Mouse (Mus musculus): ENCODE measurements around the gene Arsg. TPM values are rescaled to one million over a fixed set of nuclear protein-coding genes. Genes with fewer than 3 reads are reported as not detected.
A peak's percentile ranks its signal among the peaks of the same experiment; 100 is the strongest.

The Arsg gene
- total RNA-seq, 2 experiments from 2014 or later, result 1.4 to 1.5 TPM

DNA sequence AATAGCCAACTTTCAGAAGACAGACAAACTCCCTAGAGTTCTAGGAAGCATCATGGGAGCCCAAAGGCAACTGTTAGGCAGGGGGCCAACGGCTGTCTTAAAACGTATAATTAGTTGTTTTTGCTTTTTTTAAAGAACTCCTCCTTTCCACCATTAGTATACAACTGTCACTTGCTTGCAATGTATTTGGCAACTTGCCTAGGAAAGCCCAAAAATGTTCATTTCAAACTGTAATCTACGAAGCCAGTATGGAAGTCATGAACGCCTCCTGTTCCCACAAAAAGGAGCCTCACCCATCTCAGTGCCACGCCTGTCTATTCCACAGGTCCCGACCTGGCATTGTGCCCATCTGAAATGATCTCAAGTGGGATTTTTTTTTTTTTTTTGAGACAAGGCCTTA lies 102.7 kb downstream of the Arsg start:
- no peak for ATAC-seq (replicated peaks; ENCODE audit: poor library complexity, severe bottlenecking)

DNA sequence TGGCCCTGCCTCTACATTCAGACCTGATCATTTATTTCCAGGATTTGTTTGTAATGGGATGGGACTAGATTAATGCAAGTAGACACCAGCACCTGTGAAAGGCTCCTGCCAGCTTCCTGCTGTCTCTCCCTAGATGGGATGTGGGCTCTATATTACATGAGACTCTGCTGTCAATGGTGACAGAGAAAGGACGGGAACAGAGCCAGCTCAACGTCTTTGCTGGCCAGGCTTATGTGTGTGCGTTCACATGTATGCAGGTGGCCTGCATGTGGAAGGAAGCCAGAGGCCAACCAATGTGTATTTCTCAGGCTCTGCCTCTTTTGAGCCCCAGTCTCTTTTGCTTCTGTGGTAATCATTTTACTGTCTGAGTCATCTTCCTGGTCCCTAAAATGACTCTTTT lies 105.4 kb downstream of the Arsg start:
- no peak for ATAC-seq (replicated peaks; ENCODE audit: poor library complexity, severe bottlenecking)

DNA sequence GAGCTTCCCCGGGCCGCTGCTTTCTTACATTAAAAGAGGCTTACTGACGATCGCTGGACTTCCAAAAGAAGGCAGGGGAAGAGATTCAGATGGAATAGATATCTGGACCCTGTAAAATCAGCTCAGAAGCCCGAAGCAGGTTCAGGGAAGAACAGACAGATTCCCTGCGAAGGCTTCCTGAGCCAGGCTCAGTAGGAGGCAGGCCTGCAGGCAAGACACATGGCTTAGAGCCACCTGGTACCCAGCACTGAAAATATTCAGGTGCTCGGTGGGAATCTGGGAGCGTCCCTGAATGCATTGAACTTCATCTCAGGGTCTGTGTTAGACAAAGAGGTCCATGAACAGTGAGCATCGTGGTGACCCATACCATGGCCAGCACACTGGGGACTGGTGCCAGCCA lies 106.8 kb downstream of the Arsg start:
- no peak for ATAC-seq (replicated peaks; ENCODE audit: poor library complexity, severe bottlenecking)

DNA sequence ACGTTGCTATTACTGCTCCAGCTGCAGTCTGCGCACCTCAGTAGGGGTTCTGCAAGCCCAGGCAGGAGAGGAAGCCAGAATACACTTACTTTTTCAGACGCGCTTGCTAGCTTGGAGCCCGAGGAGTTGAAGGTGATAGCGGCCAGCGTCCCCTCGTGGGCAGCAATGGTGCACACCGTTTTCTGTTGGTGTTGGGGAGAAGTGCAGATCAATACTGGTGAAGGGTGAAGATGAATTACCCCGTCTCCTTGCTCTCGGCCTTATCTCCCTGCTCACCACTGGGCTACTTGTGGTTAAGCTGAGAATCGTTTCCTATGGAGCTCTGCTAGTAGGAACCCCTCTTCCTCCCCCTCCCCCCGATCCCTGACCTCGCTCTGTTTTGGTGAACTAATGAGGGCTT lies 110.8 kb downstream of the Arsg start:
- no peak for ATAC-seq (replicated peaks; ENCODE audit: poor library complexity, severe bottlenecking)

DNA sequence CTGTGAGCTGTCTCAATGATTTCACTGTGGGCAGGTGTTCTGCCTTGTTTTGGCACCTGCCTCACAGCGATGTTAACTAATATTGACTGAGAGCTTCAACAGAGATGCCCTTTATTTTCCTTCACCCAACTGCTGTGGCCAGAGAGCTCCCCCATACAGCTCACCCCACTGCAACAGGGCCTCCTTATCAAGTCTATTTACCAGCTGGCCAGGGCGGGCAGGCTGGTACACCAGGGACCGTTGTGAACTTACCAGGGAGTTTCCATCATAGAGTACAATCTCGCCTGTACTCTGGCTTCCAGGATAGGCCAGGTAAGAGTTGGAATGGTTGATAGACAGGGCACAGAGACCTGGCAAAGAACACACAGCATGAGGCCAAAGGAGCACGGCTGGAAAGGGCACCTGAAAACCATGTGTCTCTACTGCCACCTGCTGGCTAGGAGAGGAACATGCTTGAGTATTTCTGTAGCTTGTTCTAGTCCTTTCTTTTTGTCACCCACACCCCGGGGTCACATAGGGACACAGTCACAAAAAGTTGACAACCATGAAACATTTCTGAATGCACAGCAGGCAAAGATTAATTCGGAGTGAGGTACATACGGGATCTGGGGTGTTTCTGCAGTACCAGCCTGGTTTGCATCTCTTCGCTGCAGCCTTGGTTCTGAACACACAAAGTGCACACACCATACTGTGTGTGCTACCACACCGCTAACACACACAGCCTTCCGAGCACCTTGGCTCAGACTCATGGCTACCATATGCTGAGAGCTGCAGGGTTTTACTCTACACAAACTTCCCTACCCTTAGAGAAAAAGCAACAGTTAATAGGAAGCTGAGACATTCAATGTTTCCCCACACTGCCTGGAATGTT lies 111.9 kb downstream of the Arsg start:
- ATAC-seq (replicated peaks; ENCODE audit: poor library complexity, severe bottlenecking), result peak; percentile 85

DNA sequence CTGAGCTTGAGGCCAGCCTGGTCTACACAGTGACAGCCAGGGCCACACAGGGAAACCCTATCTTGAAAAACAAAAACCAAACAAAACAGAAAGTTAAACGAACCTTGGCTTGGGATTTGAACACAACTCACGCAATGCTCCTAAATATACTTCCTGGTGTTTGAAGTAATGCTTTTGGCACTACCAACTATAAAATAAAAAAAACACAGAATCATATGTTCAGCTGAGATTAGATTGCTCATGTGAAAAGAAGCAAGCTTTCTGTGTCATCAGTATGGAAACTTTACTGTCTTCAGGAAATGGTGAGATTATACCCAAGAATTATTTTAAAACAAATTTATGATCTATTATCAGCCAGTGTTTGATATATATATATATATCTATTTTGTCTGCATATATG lies 113.2 kb downstream of the Arsg start:
- ATAC-seq (replicated peaks; ENCODE audit: poor library complexity, severe bottlenecking), result no peak

DNA sequence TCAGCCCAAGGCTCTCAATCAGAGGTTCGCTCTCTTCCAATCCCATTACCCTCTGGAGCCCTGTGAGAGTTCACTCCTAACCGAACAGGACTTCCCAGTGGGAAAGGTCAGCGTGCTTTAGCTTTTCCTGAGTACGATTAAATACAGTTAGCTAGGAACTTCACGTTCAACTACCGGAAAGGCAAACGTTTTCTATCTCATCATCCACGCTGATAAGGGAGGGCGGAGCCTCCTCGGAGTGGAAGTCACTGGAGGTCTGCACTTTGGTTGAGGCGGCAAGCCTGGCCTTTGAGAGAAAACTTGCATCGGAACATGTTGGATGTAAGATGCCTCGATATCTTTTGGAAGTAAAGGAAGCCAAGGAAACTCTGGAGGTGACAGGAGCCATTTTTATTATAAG lies 113.8 kb downstream of the Arsg start:
- no peak for ATAC-seq (replicated peaks; ENCODE audit: poor library complexity, severe bottlenecking)

DNA sequence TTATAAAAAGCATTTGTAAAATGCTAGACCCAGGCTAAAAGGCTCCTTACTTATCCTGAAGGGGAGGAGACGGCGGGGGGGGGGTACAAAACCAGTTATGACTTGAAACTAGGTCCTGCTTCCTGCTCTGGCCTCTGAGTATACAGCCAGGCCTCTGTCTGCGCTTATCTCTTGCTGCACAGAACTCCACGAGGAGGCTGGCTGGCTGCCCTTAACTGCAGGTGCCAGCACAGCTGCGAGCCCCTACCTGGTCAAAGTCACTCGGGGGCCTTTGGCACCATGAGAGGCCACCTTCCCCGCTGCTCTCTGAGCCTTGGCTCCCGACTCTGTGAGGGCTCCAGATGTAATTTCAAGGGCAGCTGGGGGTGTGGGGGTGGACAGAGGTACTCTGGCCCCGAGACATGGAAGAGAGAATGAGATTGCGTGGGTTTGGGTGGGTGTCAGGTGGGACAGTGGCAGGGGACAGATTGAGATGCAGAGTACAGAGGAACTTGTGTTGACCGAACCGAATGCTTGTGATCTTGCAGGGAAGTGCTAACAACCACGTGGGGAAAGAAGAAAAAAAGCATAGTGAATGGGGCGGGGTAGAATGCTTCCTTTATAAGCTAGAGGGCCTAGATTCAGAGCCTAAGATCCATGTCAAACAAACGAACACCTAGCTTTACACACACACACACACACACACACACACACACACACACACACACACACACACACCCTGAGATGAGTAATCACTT lies 114.6 kb downstream of the Arsg start:
- peak; percentile 32 for ATAC-seq (replicated peaks; ENCODE audit: poor library complexity, severe bottlenecking)

DNA sequence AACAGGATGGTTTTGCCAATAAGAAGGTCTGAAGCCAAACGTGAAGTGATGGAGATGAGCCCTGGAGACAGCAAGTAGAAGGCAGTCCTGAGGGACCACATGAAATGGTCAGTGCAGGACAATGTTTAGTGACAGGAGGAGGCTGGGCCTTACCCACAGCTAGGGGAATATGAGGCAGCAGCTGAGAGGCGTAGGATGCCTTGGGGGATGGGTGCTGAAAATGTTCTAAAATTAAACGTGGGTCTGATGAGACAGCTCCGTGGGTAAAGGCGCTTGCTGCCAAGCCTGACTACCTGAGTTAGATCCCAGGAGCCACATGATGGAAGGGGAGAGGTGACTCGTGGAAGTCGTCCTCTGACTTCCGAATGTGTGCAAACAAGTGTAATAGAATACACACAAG lies 116.8 kb downstream of the Arsg start:
- no peak for ATAC-seq (replicated peaks; ENCODE audit: poor library complexity, severe bottlenecking)

DNA sequence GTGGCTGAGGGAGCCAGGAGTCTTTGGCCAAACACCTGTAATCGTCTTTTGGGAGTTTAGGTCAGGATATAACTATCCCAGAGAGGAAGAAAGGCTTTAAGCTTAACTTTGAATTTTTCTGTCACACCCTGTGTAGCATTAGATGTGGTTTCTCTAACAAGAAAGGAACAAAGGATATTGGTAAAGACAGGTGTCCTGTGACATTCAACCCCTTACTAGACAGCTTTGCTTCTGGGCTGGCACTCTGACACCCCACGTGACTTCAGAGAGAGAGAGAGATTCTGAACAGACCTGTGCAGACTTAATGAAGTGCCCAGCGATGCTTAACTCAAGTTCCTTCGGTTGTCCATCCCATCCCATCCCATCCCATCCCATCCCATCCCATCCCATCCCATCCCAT lies 118.3 kb downstream of the Arsg start:
- ATAC-seq (replicated peaks; ENCODE audit: poor library complexity, severe bottlenecking), result no peak

DNA sequence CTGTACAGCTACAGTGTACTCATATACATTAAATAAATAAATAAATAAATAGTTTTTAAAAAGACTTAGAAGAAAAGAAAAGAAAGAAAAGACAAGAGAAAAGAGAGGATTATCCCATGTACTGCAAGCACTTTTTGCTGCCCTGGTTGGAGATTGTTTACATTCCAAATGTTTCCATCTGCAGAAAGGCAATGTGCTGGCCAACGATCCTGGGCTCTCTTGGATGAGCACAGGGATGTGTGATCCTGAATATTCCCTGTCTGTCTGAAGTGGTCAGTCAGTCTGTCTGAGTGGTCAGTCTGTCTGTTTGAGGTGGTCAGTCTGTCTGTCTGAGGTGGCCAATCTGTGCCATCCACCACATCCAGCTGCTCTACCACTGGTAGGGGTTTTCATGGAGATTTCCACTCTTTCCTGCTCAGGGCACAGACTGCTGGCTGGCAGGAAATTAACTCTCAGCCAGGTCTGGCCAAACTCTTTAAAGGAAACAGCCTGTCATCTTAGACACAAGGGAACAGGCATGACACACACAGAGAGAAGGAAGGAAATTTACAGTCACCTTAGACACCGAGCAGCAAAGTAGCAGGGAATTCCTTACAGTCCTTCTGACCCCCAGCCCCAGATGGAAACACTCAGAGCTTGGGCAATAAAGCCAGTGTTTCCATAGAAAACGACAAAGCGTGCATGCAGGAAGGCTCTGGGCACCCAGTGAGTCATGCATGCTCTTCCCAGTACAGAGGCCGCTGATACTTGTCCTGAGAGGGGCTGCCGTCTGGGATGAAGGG lies 120.2 kb downstream of the Arsg start:
- ATAC-seq (replicated peaks; ENCODE audit: poor library complexity, severe bottlenecking), result no peak

DNA sequence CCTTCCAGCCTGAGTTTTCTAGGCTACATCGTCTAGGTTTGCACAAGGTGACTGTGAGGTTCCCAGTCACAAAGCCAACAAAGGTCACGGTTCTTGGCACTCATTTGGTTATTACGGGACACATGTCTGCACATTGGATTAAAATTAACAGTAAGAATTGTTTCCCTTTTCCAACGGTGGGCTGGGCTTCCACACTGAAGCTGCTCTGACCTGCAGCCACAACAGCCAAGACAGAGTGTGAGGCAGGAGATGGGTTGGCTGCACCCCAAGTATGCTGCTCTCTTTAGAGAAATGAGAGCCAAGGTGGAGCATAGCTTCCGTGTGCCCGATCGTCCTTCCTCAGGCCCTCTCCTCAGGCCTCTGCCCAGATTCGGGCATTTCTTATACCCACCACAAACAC lies 121.6 kb downstream of the Arsg start:
- ATAC-seq (replicated peaks; ENCODE audit: poor library complexity, severe bottlenecking), result no peak

DNA sequence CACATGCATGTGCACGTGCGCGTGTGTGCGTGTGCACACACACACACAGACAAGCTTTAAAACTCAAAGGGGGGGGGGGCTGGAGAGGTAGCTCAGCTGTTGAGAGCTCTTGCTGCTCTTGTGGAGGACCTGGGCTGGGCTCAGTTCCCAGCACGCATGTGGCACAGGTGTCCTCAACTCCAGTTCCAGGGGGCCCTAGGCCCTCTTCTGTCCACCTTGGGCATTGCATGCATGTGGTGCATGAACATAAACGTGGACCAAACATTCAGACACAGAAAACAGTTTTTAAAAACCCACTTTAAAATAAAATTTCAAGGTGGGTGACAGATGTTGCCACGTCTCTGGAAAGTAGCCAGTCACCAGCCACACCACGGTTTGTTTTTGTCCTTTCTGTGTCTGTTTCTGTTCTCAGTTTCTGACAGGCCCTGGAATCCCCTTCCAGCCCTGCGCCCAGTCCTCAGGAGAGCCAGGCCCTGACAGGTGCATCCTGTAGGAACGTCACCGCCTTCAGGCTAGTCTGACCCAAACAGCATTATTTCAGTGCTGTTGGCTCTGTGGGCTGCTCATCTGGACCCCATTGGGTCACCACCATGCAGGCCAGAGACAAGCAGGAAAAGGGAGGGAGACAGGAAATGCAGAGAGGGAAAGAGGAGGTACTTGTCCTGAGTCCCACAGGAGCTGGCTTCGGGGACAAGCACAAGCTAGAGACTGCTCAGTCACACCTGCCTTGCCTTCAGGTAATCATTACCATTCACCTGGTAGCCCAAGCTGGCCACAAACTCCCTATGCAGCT lies 125.8 kb downstream of the Arsg start:
- ATAC-seq (replicated peaks; ENCODE audit: poor library complexity, severe bottlenecking), result no peak

DNA sequence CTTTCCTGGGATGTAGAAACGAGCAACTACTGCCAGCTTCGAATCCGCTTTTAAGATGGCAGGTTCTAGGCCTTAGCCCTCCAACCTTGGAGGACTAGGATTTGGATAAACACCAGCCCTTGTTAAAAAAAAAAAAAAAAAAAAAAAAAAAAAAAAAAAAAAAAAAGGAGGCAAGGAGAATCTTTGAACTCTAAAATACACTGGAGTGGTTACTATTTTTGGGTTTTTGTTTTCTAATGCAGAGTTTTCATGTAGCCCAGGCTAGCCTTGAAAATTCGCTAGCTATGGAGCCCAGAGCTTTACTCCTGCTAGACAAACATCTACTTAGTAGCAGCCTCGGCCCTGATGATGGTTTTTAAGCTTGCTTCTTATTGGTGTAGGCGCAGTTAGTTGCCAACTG lies 134.4 kb downstream of the Arsg start:
- ATAC-seq (replicated peaks; ENCODE audit: poor library complexity, severe bottlenecking), result no peak

DNA sequence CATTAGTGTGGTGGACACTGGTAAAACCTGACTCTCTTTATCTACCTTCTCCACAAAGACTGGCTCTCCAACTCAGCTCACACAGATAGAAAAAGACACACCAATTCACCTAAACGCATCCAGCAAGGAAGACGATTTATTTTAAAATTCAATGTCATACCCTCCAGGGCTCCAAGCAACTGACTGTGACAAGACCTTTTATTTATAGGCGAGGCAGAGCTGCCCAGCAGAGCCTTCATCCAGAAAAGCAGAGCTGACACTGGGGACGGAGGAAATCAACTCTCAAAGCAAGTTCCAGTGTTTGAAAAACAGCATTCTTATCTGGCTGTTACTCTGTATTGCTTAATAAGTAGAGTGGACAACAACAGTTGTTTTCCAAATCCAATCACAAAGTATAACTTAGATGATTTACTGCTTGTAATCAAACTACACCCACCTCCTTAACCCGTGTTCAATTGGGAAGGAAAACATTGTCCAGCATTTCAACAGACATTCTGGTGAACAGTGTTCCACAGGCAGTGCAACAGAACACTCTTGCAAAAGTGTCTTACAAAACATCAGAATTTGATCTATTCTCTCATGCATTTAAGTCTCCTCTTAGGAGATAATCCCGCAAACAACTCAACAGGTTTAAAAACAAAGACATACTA lies 135.9 kb downstream of the Arsg start:
- no peak for ATAC-seq (replicated peaks; ENCODE audit: poor library complexity, severe bottlenecking)

DNA sequence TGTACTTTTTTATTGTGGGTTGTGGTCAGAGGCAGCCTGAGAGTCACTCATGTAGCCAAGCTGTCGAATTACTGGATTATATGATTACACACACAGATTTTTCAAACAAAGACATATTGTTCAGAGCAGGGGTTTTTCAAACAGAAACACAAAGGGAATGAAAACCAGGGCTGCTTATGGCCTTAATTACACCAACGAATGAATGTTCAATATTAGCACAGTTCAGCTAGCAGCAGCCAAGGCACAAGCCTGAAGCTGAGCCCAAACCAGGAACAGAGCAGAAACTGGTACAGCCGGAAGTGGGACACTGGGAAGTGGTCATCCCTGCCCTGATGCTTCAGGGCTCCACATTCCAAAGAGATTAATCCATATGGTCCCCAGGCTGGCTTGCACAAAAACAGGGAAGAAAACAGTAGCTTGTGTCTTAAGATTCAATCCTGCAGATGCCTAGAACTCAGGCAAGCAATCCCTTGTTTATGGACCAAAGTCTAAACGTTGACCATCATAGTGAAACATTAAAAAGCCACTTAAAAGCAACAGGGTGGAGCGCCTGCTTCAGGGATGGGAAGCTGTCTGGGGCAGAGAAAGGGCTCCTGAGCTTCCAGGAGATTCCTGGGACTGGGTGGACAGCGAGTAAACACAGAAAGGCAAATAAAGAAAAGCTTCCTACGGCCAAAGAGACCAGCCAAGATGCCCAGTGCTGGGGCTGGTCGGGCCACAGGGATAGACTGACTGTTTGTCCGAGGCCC lies 137.0 kb downstream of the Arsg start:
- ATAC-seq (replicated peaks; ENCODE audit: poor library complexity, severe bottlenecking), result no peak

DNA sequence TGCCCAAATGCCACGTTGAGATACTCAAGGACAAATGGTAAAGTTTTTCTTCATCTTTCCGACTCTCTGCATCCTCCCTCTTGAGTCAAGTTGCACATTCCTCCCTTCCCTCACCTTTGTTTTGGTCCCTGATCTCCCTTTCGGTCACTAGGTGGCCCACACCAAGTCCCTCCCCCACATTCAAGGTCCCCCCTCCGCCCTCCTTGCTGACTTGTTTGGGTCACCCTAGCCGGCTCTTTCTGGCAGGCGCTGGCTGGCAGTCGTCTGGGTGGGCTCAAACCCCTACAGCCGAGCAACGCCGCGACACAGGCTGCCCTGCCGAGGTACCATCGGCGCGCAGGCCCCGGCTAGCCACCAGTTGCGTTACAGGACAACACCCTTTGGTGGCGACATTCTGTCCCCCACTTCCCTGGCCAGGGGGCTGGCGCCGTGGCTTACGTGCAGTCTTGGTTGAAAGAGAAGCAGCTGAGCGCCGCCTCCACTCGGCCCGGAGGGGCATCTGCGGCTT lies 137.7 kb downstream of the Arsg start:
- peak; percentile 30 for ATAC-seq (replicated peaks; ENCODE audit: poor library complexity, severe bottlenecking)

DNA sequence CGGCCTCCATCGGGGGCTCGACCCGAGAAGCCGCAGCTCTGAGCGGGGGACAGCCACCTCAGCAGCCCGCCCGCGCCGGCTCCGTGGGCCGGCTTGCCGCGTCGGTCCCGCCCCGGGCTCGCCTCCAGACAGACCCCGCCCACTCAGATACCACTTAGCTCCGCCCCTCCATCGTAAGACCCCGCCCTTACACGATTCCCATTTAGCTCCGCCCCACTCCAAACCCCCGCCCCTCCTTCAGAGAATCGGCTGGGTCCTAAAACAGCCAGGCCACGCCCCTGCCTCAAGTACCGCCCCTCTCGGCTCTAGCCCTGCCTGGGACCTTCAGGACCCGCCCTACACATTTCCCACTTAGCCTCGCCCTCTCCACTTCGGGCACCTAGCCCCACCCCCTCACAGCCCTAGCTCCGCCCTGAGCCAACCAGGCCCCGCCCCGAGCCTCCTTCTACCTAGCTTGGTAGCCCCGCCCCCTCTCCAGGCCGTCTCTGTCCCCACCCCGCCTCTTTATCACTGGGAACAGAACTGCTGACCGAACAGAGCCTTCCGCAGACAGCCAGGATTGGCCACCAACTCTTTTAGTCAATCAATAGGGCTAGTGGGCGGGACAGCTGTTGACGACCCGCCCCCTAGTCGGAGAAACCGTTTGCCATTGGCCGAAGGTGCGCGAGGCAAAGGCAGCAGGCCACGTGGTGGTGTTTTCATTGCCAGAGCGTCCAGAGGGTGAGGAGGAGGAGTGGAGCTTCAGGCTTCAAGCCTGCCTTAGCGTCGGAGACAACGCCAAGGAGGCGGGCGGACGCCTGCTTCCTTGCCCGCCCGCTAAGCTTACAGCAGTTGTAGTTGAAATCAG lies 138.4 kb downstream of the Arsg start, which contains the start of gene Wipi1:
TSS of gene Wipi1 (minus strand) at position 665 of the 847 bp plus-strand sequence.
- ATAC-seq (replicated peaks; ENCODE audit: poor library complexity, severe bottlenecking), result peak; percentile 78

Measured in granulocyte monocyte progenitor cell, adult 5-6 weeks (primary cell).